Mouse (Mus musculus): ENCODE measurements at regions not wholly inside any gene's neighbourhood (a gene's known extent, or its start where the extent isn't known, plus 50 kb on each side); places are given as distances from the start of the nearest gene placed in this dataset.

DNA sequence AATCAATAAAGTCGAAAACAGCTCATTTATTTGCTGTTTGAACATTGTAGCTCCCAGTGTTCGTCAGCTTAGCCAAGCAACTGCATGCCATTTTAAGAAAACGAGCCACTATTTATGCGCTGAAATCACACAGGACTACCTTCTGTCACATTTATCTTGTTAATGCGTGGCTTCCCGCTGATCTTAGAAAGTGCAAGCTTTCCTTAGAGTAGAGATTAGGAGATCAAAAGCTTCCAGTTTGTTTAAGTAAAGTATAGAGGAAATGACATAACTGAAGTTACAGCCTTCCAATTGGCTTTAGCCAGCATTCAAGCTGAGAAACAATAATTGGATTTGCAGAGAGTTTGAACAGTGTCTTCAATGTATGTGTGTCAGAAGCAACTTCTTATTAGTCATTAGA is 406.4 kb downstream of the Cbln4 start:
- no peak for TF ChIP-seq USF2 (conservative IDR thresholded peaks at IDR 0.05; ENCODE audit: low read depth, low read length)
- TF ChIP-seq KAT2A (IDR thresholded peaks at IDR 0.05; ENCODE audit: insufficient replicate concordance, low read length): no peak
- no peak for TF ChIP-seq USF1 (IDR thresholded peaks at IDR 0.05; ENCODE audit: low read depth, low read length)
- TF ChIP-seq ZKSCAN1 (IDR thresholded peaks at IDR 0.05; ENCODE audit: borderline replicate concordance, low read depth, low read length): no peak
- TF ChIP-seq CTCF (conservative IDR thresholded peaks at IDR 0.05 in 1 of 2, IDR thresholded peaks at IDR 0.05 in 1 of 2; ENCODE audit: low read depth in 2 of 2, low read length in 2 of 2): no peak
- TF ChIP-seq MYC (IDR thresholded peaks at IDR 0.05; ENCODE audit: low read depth, low read length): no peak
- no peak for TF ChIP-seq BHLHE40 (IDR thresholded peaks at IDR 0.05; ENCODE audit: low read depth, low read length)
- TF ChIP-seq SIN3A (IDR thresholded peaks at IDR 0.05; ENCODE audit: low read length): no peak

All from CH12.LX (cell line).